Mouse (Mus musculus) testis, adult 2 months (tissue): ENCODE results near the gene Zfp462.
"Not testable (repeated sequence)": the region's sequence is repeated elsewhere in the genome, so short reads cannot be mapped to it uniquely, and the experiment has no call there.

Experiments
- CTCF ChIP-seq: fragments of 200-500 bp; IDR thresholded peaks from 2 replicates; pipeline ENCODE4 v1.5.1; 2012; ENCODE audit warnings: low read depth, mild to moderate bottlenecking, inconsistent platforms, low read length, moderate library complexity; ENCODE audit not compliant: control insufficient read depth, insufficient read depth, insufficient replicate concordance
- POLR2A ChIP-seq: fragments of 200-500 bp; IDR thresholded peaks from 2 replicates; pipeline ENCODE4 v1.6.1; 2012; ENCODE audit warnings: low read depth, mild to moderate bottlenecking, inconsistent platforms, low read length, moderate library complexity; ENCODE audit not compliant: control insufficient read depth

DNA sequence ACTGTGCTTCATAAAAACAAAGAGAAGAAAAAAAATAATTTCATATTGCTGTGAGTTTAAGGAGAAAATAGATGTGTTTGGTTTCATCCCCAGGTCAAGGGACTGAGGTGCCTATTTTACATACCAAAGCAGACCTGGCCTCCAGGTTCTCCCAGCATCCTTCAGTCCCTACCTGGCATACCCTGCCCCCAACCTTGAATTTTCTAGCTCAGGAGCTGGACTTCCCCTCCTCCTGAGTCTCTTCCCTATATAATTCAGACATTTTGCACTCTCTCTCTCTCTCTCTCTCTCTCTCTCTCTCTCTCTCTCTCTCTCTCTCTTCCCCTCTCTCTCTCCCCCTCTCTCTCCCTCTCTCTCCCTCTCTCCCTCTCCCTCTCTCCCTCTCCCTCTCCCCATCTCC, 48.2 kb downstream of the Zfp462 start:
- TF ChIP-seq POLR2A, CTCF: not testable (repeated sequence)
